Comparison of ENCODE assay signal across 19 mouse cellular contexts in genomic region chr1:35390371-35390770, GRCm38 (mm10).
DNase-seq lines count a peak whose midpoint lies in the region; ATAC-seq lines count a peak whose summit lies in the region.
"Had no signal": no experiment of that assay in that cellular context is flagged by ENCODE, and none has a peak within 500 bp of the region (broad histone marks: within the 10 kb centered on the region; RNA-seq: fewer than 3 reads in every experiment).

No protein-coding gene starts in this region.

- H3K4me3 ChIP-seq in heart, embryonic 10.5 days, result no peak overlapping the region
- H3K4me3 ChIP-seq in intestine, embryonic 15.5 days (replicated peaks), result no peak overlapping the region
- H3K4me3 ChIP-seq in intestine, embryonic 16.5 days (ENCODE audit: low read length), result no peak overlapping the region
- H3K4me3 ChIP-seq in midbrain, embryonic 10.5 days, result no peak overlapping the region
- H3K4me3 ChIP-seq: embryonic facial prominence, embryonic 10.5 days; embryonic facial prominence, embryonic 12.5 days; forebrain, embryonic 13.5 days; forebrain, embryonic 15.5 days had no signal

- no peak overlapping the region for H3K27ac ChIP-seq in heart, embryonic 10.5 days
- no peak overlapping the region for H3K27ac ChIP-seq in intestine, embryonic 15.5 days
- no peak overlapping the region for H3K27ac ChIP-seq in intestine, embryonic 16.5 days (ENCODE audit: low read length)
- H3K27ac ChIP-seq in midbrain, embryonic 10.5 days (replicated peaks), result no peak overlapping the region
- H3K27ac ChIP-seq: embryonic facial prominence, embryonic 10.5 days; embryonic facial prominence, embryonic 12.5 days; forebrain, embryonic 13.5 days; forebrain, embryonic 15.5 days had no signal

- H3K4me2 ChIP-seq in intestine, embryonic 15.5 days (replicated peaks), result no peak overlapping the region
- H3K4me2 ChIP-seq in intestine, embryonic 16.5 days (ENCODE audit: low read depth, low read length), result no peak overlapping the region
- H3K4me2 ChIP-seq: embryonic facial prominence, embryonic 12.5 days; forebrain, embryonic 13.5 days; forebrain, embryonic 15.5 days had no signal

- no peaks in the 10 kb centered on the region for H3K27me3 ChIP-seq in heart, embryonic 10.5 days (ENCODE audit: insufficient read depth, poor library complexity, severe bottlenecking)
- no peaks in the 10 kb centered on the region for H3K27me3 ChIP-seq in intestine, embryonic 15.5 days (replicated peaks)
- H3K27me3 ChIP-seq in intestine, embryonic 16.5 days (replicated peaks; ENCODE audit: control insufficient read depth, insufficient read depth, low read length), result no peaks in the 10 kb centered on the region
- H3K27me3 ChIP-seq in midbrain, embryonic 10.5 days (ENCODE audit: low read depth, poor library complexity, severe bottlenecking), result no peaks in the 10 kb centered on the region
- H3K27me3 ChIP-seq: embryonic facial prominence, embryonic 12.5 days; forebrain, embryonic 13.5 days; forebrain, embryonic 15.5 days had no signal

- H3K4me1 ChIP-seq in heart, embryonic 10.5 days, result no peaks in the 10 kb centered on the region
- no peaks in the 10 kb centered on the region for H3K4me1 ChIP-seq in intestine, embryonic 15.5 days (replicated peaks)
- H3K4me1 ChIP-seq in intestine, embryonic 16.5 days (ENCODE audit: control insufficient read depth, insufficient read depth, low read length), result no peaks in the 10 kb centered on the region
- H3K4me1 ChIP-seq in midbrain, embryonic 10.5 days, result peaks cover 5% of the 10 kb centered on the region; the same call in 1 of the 2 replicates
- H3K4me1 ChIP-seq: embryonic facial prominence, embryonic 10.5 days; embryonic facial prominence, embryonic 12.5 days; forebrain, embryonic 13.5 days; forebrain, embryonic 15.5 days had no signal

- DNase-seq in heart, embryonic 10.5 days (ENCODE audit: low spot score), result peak; percentile 57
- no peak for DNase-seq in heart, postnatal 10 days
- DNase-seq in yolk sac, embryonic 10.5 days (ENCODE audit: low spot score), result peak; percentile 84
- no peak for DNase-seq in cerebellum, postnatal 25 days
- no peak for DNase-seq in midbrain, embryonic 10.5 days (ENCODE audit: low spot score)
- DNase-seq: adrenal gland, adult 2 months; adrenal gland, postnatal 10 days; adrenal gland, postnatal 25 days; cerebellum, adult 11 months; cerebellum, adult 18-20 months; cerebellum, adult 8-10 months; cerebellum, adult 9-11 months; cerebellum, postnatal 14 days had no signal

- H3K9ac ChIP-seq in intestine, embryonic 15.5 days, result no peak overlapping the region
- no peak overlapping the region for H3K9ac ChIP-seq in intestine, embryonic 16.5 days (ENCODE audit: low read depth, low read length)
- H3K9ac ChIP-seq: embryonic facial prominence, embryonic 12.5 days; forebrain, embryonic 13.5 days; forebrain, embryonic 15.5 days had no signal

- 75% methylated on average over 4 of the region's 4 CpGs for WGBS in heart, embryonic 10.5 days
- WGBS in intestine, embryonic 15.5 days, result 57% methylated on average over 4 of the region's 4 CpGs
- WGBS in intestine, embryonic 16.5 days, result 55% methylated on average over 4 of the region's 4 CpGs
- WGBS in midbrain, embryonic 10.5 days, result 86% methylated on average over 4 of the region's 4 CpGs

- peak; percentile 55; the same call in 1 of the 2 replicates for ATAC-seq in intestine, embryonic 15.5 days
- peak; percentile 80 for ATAC-seq in intestine, embryonic 16.5 days
- ATAC-seq: forebrain, embryonic 13.5 days; forebrain, embryonic 15.5 days had no signal

- H3K36me3 ChIP-seq in heart, embryonic 10.5 days, result no peaks in the 10 kb centered on the region
- H3K36me3 ChIP-seq in intestine, embryonic 15.5 days, result no peaks in the 10 kb centered on the region
- no peaks in the 10 kb centered on the region for H3K36me3 ChIP-seq in intestine, embryonic 16.5 days (ENCODE audit: control insufficient read depth, insufficient read depth, low read length)
- no peaks in the 10 kb centered on the region for H3K36me3 ChIP-seq in midbrain, embryonic 10.5 days
- H3K36me3 ChIP-seq: embryonic facial prominence, embryonic 10.5 days; embryonic facial prominence, embryonic 12.5 days; forebrain, embryonic 15.5 days had no signal

- H3K9me3 ChIP-seq in heart, embryonic 10.5 days, result no peaks in the 10 kb centered on the region
- no peaks in the 10 kb centered on the region for H3K9me3 ChIP-seq in intestine, embryonic 15.5 days
- H3K9me3 ChIP-seq in intestine, embryonic 16.5 days (ENCODE audit: control insufficient read depth, low read length), result no peaks in the 10 kb centered on the region
- no peaks in the 10 kb centered on the region for H3K9me3 ChIP-seq in midbrain, embryonic 10.5 days (replicated peaks)
- H3K9me3 ChIP-seq: embryonic facial prominence, embryonic 10.5 days; embryonic facial prominence, embryonic 12.5 days; forebrain, embryonic 13.5 days; forebrain, embryonic 15.5 days had no signal

- intact Hi-C loops in heart, postnatal 10 days (cut with DNase I), result no loop called here

Comparison
In these comparisons a context has a peak if more than half of its experiments do, and no peak if none do; other contexts are left out.
1. DNase-seq: peak in heart, embryonic 10.5 days (single experiment) and yolk sac, embryonic 10.5 days (single experiment); none in heart, postnatal 10 days (0 of 2), cerebellum, postnatal 25 days (0 of 2) and midbrain, embryonic 10.5 days (single experiment).